Mouse (Mus musculus): ENCODE data around the gene Pear1. TPM values are rescaled to one million over a fixed set of nuclear protein-coding genes. Genes with fewer than 3 reads are reported as not detected.

Pear1 gene
- polyA plus RNA-seq, 1 experiment from 2014 or later, result 4.4 TPM

- DNase-seq (ENCODE audit: low spot score) (no peak), ATAC-seq (replicated peaks; ENCODE audit: insufficient number of reproducible peaks, low FRiP score, low TSS enrichment, low read depth) (no peak)
- no peak overlapping the region for H3K4me2 ChIP-seq (ENCODE audit: low read depth, low read length)
- H3K27ac ChIP-seq (replicated peaks; ENCODE audit: low read depth, low read length), result no peak overlapping the region
- H3K4me3 ChIP-seq (ENCODE audit: low read depth, low read length), result no peak overlapping the region
- H3K9me3 ChIP-seq (replicated peaks; ENCODE audit: control insufficient read depth, low read length), result no peaks in the 10 kb centered on the region
- peaks cover 24% of the 10 kb centered on the region for H3K36me3 ChIP-seq (replicated peaks; ENCODE audit: control insufficient read depth, insufficient read depth, low read depth, low read length)
- H3K4me1 ChIP-seq (ENCODE audit: control insufficient read depth, insufficient read depth, low read length), result no peaks in the 10 kb centered on the region; the same call in 1 of the 2 replicates
- no peaks in the 10 kb centered on the region for H3K27me3 ChIP-seq (ENCODE audit: control insufficient read depth, insufficient read depth, low read length)
- no peak overlapping the region for H3K9ac ChIP-seq (replicated peaks; ENCODE audit: low read length)
- WGBS, result 83% methylated on average over 11 of the region's 11 CpGs
Measured at GRCm38 (mm10) chr3:87733984-87734761, 89.9 kb downstream of the Pear1 start.

GRCm38 (mm10) chr3:87733098-87733497 is 91.0 kb downstream of the Pear1 start:
- Histone ChIP-seq H3K4me3 (ENCODE audit: low read depth, low read length) (no peak overlapping the region), H3K4me1 (ENCODE audit: control insufficient read depth, insufficient read depth, low read length) (no peaks in the 10 kb centered on the region; the same call in 1 of the 2 replicates), H3K27me3 (ENCODE audit: control insufficient read depth, insufficient read depth, low read length) (no peaks in the 10 kb centered on the region), H3K36me3 (replicated peaks; ENCODE audit: control insufficient read depth, insufficient read depth, low read depth, low read length) (peaks cover 26% of the 10 kb centered on the region), H3K9ac (replicated peaks; ENCODE audit: low read length) (no peak overlapping the region), H3K9me3 (replicated peaks; ENCODE audit: control insufficient read depth, low read length) (no peaks in the 10 kb centered on the region), H3K4me2 (ENCODE audit: low read depth, low read length) (no peak overlapping the region), H3K27ac (replicated peaks; ENCODE audit: low read depth, low read length) (no peak overlapping the region)
- DNase-seq (ENCODE audit: low spot score) (no peak), ATAC-seq (replicated peaks; ENCODE audit: insufficient number of reproducible peaks, low FRiP score, low TSS enrichment, low read depth) (no peak)
- WGBS, result 84% methylated on average over 4 of the region's 4 CpGs

- no peaks in the 10 kb centered on the region for H3K27me3 ChIP-seq (ENCODE audit: control insufficient read depth, insufficient read depth, low read length)
- no peak overlapping the region for H3K9ac ChIP-seq (replicated peaks; ENCODE audit: low read length)
- H3K9me3 ChIP-seq (replicated peaks; ENCODE audit: control insufficient read depth, low read length), result no peaks in the 10 kb centered on the region
- 92% methylated on average over 6 of the region's 6 CpGs for WGBS
- ATAC-seq (replicated peaks; ENCODE audit: insufficient number of reproducible peaks, low FRiP score, low TSS enrichment, low read depth), result no peak
- DNase-seq (ENCODE audit: low spot score), result no peak
- no peaks in the 10 kb centered on the region for H3K4me1 ChIP-seq (ENCODE audit: control insufficient read depth, insufficient read depth, low read length)
- peaks cover 20% of the 10 kb centered on the region for H3K36me3 ChIP-seq (replicated peaks; ENCODE audit: control insufficient read depth, insufficient read depth, low read depth, low read length)
- no peak overlapping the region for H3K4me2 ChIP-seq (ENCODE audit: low read depth, low read length)
- no peak overlapping the region for H3K27ac ChIP-seq (replicated peaks; ENCODE audit: low read depth, low read length)
- no peak overlapping the region for H3K4me3 ChIP-seq (ENCODE audit: low read depth, low read length)
Measured at GRCm38 (mm10) chr3:87728696-87729095, 95.4 kb downstream of the Pear1 start.

- Histone ChIP-seq H3K36me3 (replicated peaks; ENCODE audit: control insufficient read depth, insufficient read depth, low read depth, low read length) (peaks cover 8% of the 10 kb centered on the region), H3K27ac (replicated peaks; ENCODE audit: low read depth, low read length) (no peak overlapping the region)
Measured at GRCm38 (mm10) chr3:87726191-87726590, 97.9 kb downstream of the Pear1 start.

GRCm38 (mm10) chr3:87725396-87726160 is 98.5 kb downstream of the Pear1 start:
- H3K27me3 ChIP-seq (ENCODE audit: control insufficient read depth, insufficient read depth, low read length), result no peaks in the 10 kb centered on the region
- no peak overlapping the region for H3K9ac ChIP-seq (replicated peaks; ENCODE audit: low read length)
- no peaks in the 10 kb centered on the region for H3K4me1 ChIP-seq (ENCODE audit: control insufficient read depth, insufficient read depth, low read length)
- no peak overlapping the region for H3K4me2 ChIP-seq (ENCODE audit: low read depth, low read length)
- H3K36me3 ChIP-seq (replicated peaks; ENCODE audit: control insufficient read depth, insufficient read depth, low read depth, low read length), result peaks cover 8% of the 10 kb centered on the region
- no peak overlapping the region for H3K4me3 ChIP-seq (ENCODE audit: low read depth, low read length)
- WGBS, result 97% methylated on average over 16 of the region's 16 CpGs
- no peaks in the 10 kb centered on the region for H3K9me3 ChIP-seq (replicated peaks; ENCODE audit: control insufficient read depth, low read length)
- ATAC-seq (replicated peaks; ENCODE audit: insufficient number of reproducible peaks, low FRiP score, low TSS enrichment, low read depth), result no peak
- DNase-seq (ENCODE audit: low spot score), result no peak
- H3K27ac ChIP-seq (replicated peaks; ENCODE audit: low read depth, low read length), result no peak overlapping the region

More at GRCm38 (mm10) chr3:87726191-87726590, 97.9 kb downstream of the Pear1 start:
- no peak overlapping the region for H3K4me2 ChIP-seq (ENCODE audit: low read depth, low read length)
- no peak overlapping the region for H3K9ac ChIP-seq (replicated peaks; ENCODE audit: low read length)
- H3K4me3 ChIP-seq (ENCODE audit: low read depth, low read length), result no peak overlapping the region
- 96% methylated on average over 7 of the region's 7 CpGs for WGBS
- H3K4me1 ChIP-seq (ENCODE audit: control insufficient read depth, insufficient read depth, low read length), result no peaks in the 10 kb centered on the region
- ATAC-seq (replicated peaks; ENCODE audit: insufficient number of reproducible peaks, low FRiP score, low TSS enrichment, low read depth) (no peak), DNase-seq (ENCODE audit: low spot score) (no peak)
- H3K9me3 ChIP-seq (replicated peaks; ENCODE audit: control insufficient read depth, low read length), result no peaks in the 10 kb centered on the region
- H3K27me3 ChIP-seq (ENCODE audit: control insufficient read depth, insufficient read depth, low read length), result no peaks in the 10 kb centered on the region

- Histone ChIP-seq H3K36me3 (replicated peaks; ENCODE audit: control insufficient read depth, insufficient read depth, low read depth, low read length) (peaks cover 8% of the 10 kb centered on the region), H3K9me3 (replicated peaks; ENCODE audit: control insufficient read depth, low read length) (no peaks in the 10 kb centered on the region), H3K4me3 (ENCODE audit: low read depth, low read length) (no peak overlapping the region), H3K27me3 (ENCODE audit: control insufficient read depth, insufficient read depth, low read length) (no peaks in the 10 kb centered on the region), H3K9ac (replicated peaks; ENCODE audit: low read length) (no peak overlapping the region), H3K4me1 (ENCODE audit: control insufficient read depth, insufficient read depth, low read length) (no peaks in the 10 kb centered on the region), H3K4me2 (ENCODE audit: low read depth, low read length) (no peak overlapping the region), H3K27ac (replicated peaks; ENCODE audit: low read depth, low read length) (no peak overlapping the region)
- WGBS, result 74% methylated on average over 6 of the region's 6 CpGs
- no peak for DNase-seq (ENCODE audit: low spot score)
- ATAC-seq (replicated peaks; ENCODE audit: insufficient number of reproducible peaks, low FRiP score, low TSS enrichment, low read depth), result no peak
Measured at GRCm38 (mm10) chr3:87724556-87724955, 99.5 kb downstream of the Pear1 start.

GRCm38 (mm10) chr3:87718525-87718924 is 105.6 kb downstream of the Pear1 start:
- no peaks in the 10 kb centered on the region for H3K9me3 ChIP-seq (replicated peaks; ENCODE audit: control insufficient read depth, low read length)
- H3K27ac ChIP-seq (replicated peaks; ENCODE audit: low read depth, low read length), result no peak overlapping the region
- H3K9ac ChIP-seq (replicated peaks; ENCODE audit: low read length), result no peak overlapping the region
- H3K4me3 ChIP-seq (ENCODE audit: low read depth, low read length), result no peak overlapping the region
- H3K27me3 ChIP-seq (ENCODE audit: control insufficient read depth, insufficient read depth, low read length), result no peaks in the 10 kb centered on the region
- H3K4me2 ChIP-seq (ENCODE audit: low read depth, low read length), result no peak overlapping the region
- no peak for DNase-seq (ENCODE audit: low spot score)
- peaks cover 7% of the 10 kb centered on the region for H3K36me3 ChIP-seq (replicated peaks; ENCODE audit: control insufficient read depth, insufficient read depth, low read depth, low read length)
- no peak for ATAC-seq (replicated peaks; ENCODE audit: insufficient number of reproducible peaks, low FRiP score, low TSS enrichment, low read depth)
- H3K4me1 ChIP-seq (ENCODE audit: control insufficient read depth, insufficient read depth, low read length), result no peaks in the 10 kb centered on the region
- WGBS, result 69% methylated on average over 2 of the region's 2 CpGs

Measured in embryonic facial prominence, embryonic 11.5 days (tissue).